Mouse (Mus musculus) bone marrow, adult 2 months (tissue): ENCODE data around the gene Lrmda.

Experiments
- CTCF ChIP-seq: fragments of 200-500 bp; IDR thresholded peaks from 2 replicates; pipeline ENCODE4 v1.5.1; 2011; ENCODE audit warnings: low read length, control low read depth; ENCODE audit not compliant: control insufficient read depth, insufficient read depth
- POLR2A ChIP-seq: fragments of 200-500 bp; IDR thresholded peaks from 2 replicates; pipeline ENCODE4 v1.6.1; 2011; ENCODE audit warnings: low read depth, mild to moderate bottlenecking, control low read depth, low read length, borderline replicate concordance; ENCODE audit not compliant: control insufficient read depth

DNA sequence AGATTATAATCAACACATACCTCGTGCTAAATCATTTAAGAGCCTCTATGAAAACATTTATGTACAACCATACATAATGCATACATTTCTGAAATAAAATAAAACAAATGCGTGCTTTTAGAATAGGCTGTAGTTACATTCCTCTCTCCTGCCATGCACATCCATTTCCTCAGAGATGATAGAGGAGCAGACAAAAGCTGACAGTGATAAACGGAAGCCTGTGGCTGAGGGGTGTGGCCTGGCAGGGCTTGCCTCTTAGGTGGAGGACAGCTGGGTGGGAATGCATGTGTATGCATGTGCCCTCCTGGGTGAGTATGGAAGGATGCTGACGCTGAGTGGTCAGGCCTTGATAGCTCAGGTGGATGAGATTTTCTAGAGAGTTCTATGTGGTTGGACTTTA, 266.3 kb downstream of the Lrmda start:
- TF ChIP-seq CTCF (no peak), POLR2A (no peak)
